Mouse (Mus musculus) forebrain, postnatal 0 days (tissue): ENCODE results near the gene Kdm2b. TPM values are rescaled to one million over a fixed set of nuclear protein-coding genes. Genes with fewer than 3 reads are reported as not detected.

Experiments
- ATAC-seq: fragments of 200-750 bp; cut with Nextera tagmentation; 2 replicates; pipeline ENCODE4 v1.8.0; 2017; ENCODE audit warnings: mild to moderate bottlenecking, moderate library complexity
- DNase-seq: peaks from one replicate; pipeline ENCODE4 v3.0.0-alpha.2; 2015
- H3K27ac ChIP-seq: fragments of 300-500 bp; sonication (generic); 2 replicates; pipeline ENCODE4 v1.5.1; 2014; ENCODE audit warnings: low read depth, mild to moderate bottlenecking, antibody characterized with exemption, low read length, moderate library complexity, mixed read lengths
- H3K27me3 ChIP-seq: fragments of 300-500 bp; sonication (generic); 2 replicates; pipeline ENCODE4 v1.6.1; 2014; ENCODE audit warnings: mild to moderate bottlenecking, low read length, mixed read lengths; ENCODE audit not compliant: insufficient read depth
- H3K36me3 ChIP-seq: fragments of 300-500 bp; sonication (generic); 2 replicates; pipeline ENCODE4 v1.6.1; 2014; ENCODE audit warnings: mild to moderate bottlenecking, moderate library complexity; ENCODE audit not compliant: insufficient read depth
- H3K4me1 ChIP-seq: fragments of 300-500 bp; sonication (generic); 2 replicates; pipeline ENCODE4 v1.6.1; 2014; ENCODE audit warnings: antibody characterized with exemption; ENCODE audit not compliant: insufficient read depth
- H3K4me2 ChIP-seq: fragments of 300-500 bp; sonication (generic); 2 replicates; pipeline ENCODE4 v1.6.1; 2014; ENCODE audit warnings: low read depth, mild to moderate bottlenecking, moderate library complexity
- H3K4me3 ChIP-seq: fragments of 300-500 bp; sonication (generic); 2 replicates; pipeline ENCODE4 v1.5.1; 2014; ENCODE audit warnings: low read depth, low read length, mixed read lengths
- H3K9ac ChIP-seq: fragments of 300-500 bp; sonication (generic); 2 replicates; pipeline ENCODE4 v1.6.1; 2014; ENCODE audit warnings: mild to moderate bottlenecking
- H3K9me3 ChIP-seq: fragments of 300-500 bp; sonication (generic); 2 replicates; pipeline ENCODE4 v1.6.1; 2016; ENCODE audit warnings: low read length
- CTCF ChIP-seq: sonication (generic); IDR thresholded peaks from 2 replicates; pipeline ENCODE4 v1.5.1; 2016; ENCODE audit warnings: antibody characterized with exemption, control low read depth, low read depth
- WGBS: fragments of 180-500 bp; shearing (Covaris S2); extraction: QIAGEN DNeasy Blood & Tissue Kit; methylation state at CpG from one replicate; pipeline ENCODE4 v1.1.7; 2014; 5-methylcytosine and 5-hydroxymethylcytosine counted together
- polyA plus RNA-seq: library from polyadenylated mRNA; unstranded; fragments of >200 nt; fragmentation: Nextera tagmentation; extraction: Ambion mirVana; gene quantifications from 2 replicates; pipeline ENCODE4 v1.2.1, GENCODE M21; 2015
- total RNA-seq: library from RNA; depleted of rRNA; stranded (reverse); fragments of >200 nt; gene quantifications from 2 replicates; pipeline ENCODE4 v1.2.3, GENCODE M21; 2014

The Kdm2b gene
- total and polyA plus RNA-seq, 2 experiments from 2014 or later = 91.7 to 127 TPM

DNA sequence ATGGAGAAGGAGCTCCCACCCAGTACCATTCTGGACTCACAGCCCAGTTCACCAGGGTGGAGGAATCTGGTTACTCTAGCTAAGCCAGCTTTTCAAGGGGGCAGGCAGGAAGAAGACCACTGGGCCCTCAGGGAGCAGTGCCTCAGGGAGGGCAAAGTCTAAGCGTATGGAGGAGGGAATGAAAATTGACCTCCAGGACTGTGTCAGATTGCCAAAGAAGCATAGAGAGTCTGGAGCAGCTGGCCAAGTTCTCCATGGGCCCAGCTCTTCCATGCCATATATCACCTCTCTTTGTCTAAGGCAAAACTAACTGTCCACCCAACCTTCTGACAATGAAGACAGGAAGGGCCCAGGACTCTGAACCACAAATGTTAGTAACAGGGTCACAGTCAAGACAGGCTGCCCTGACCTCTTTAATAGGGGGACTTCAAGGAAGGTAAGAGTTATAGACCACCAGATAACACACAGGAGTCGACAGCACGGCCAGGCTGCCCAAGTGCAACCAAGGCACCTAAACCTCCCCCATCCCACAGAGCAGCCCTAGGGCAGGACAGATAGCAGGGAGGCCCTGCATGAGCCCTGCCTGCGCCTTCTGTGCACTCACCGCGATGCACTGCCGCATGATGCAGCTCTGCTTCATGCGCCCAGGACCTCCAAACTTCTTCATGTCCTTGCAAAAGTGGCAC, 101.6 kb downstream of the Kdm2b start:
- ATAC-seq (no peak), DNase-seq (no peak)
- Histone ChIP-seq H3K4me1 (peaks cover 5% of the 10 kb centered on the region; the same call in 1 of the 2 replicates), H3K4me2 (no peak overlapping the region), H3K9ac (no peak overlapping the region), H3K9me3 (no peaks in the 10 kb centered on the region), H3K4me3 (no peak overlapping the region), H3K36me3 (peaks cover 2% of the 10 kb centered on the region; the same call in 1 of the 2 replicates), H3K27me3 (no peaks in the 10 kb centered on the region), H3K27ac (no peak overlapping the region)
- 90% methylated on average over 8 of the region's 8 CpGs for WGBS
- TF ChIP-seq CTCF = no peak

DNA sequence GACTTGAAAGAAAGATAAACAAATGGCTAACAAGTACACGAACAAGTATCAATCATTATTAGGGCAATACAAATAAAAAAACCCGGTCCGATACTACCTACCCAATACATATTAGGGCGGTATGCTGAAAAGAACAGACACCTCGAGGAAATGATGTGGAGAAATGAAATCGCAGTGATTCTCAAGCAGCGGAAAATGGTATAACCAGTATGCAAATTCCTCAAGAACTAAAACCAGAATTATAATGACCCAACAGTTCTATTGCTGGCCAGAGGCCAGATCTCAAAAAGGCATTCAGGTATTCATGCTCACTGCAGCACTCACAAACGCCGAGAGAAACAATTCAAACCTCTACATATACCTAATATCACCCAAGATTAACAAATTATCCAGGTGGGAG, 102.6 kb downstream of the Kdm2b start:
- ATAC-seq = no peak
- DNase-seq = no peak
- Histone ChIP-seq H3K36me3 (peaks cover 9% of the 10 kb centered on the region; the same call in 1 of the 2 replicates), H3K9ac (no peak overlapping the region), H3K4me1 (peaks cover 5% of the 10 kb centered on the region; the same call in 1 of the 2 replicates), H3K27ac (no peak overlapping the region), H3K27me3 (no peaks in the 10 kb centered on the region), H3K4me2 (no peak overlapping the region), H3K4me3 (no peak overlapping the region), H3K9me3 (no peaks in the 10 kb centered on the region)
- no peak for TF ChIP-seq CTCF
- WGBS = 69% methylated on average over 9 of the region's 9 CpGs

DNA sequence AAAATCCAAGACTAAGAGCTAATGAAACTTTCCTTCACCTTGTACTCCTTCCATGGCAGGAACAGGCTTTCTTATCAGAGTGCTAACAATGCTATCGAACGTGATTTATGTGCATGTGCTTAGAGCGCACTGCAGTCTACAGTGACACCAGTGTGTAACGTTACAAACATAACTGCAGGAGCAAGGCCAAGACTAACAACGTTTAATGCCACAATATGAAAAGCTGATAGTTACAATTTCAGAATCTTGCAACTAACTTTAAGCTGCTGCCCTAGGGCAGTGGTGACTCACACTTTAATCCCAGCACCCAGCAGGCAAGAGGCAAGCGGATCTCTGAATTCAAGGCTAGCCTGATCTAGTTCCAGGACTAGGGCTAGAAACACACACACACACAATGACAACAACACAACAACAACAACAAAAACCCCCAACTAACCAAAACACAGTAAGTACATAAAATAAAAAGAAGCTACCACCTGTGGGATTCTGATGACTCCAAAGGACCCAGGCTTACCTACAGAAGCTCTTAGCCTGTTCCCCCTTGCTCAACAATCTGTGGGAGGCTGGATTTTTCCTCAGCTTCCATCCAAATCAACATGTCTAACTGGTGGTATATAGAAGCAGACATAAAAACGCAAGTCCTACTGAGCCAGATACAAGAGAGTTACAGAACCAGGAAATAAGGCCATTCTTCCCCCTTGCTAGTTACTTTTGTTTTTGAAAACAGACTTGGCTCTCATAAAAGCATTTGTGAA, 104.9 kb downstream of the Kdm2b start:
- peaks cover 32% of the 10 kb centered on the region for H3K36me3 ChIP-seq
- no peak for TF ChIP-seq CTCF
- ATAC-seq (no peak), DNase-seq (no peak)
- H3K4me3 ChIP-seq = no peak overlapping the region
- H3K9me3 ChIP-seq = no peaks in the 10 kb centered on the region
- no peak overlapping the region for H3K9ac ChIP-seq
- peaks cover 5% of the 10 kb centered on the region; the same call in 1 of the 2 replicates for H3K4me1 ChIP-seq
- H3K4me2 ChIP-seq = no peak overlapping the region
- 82% methylated on average over 7 of the region's 7 CpGs for WGBS
- H3K27me3 ChIP-seq = no peaks in the 10 kb centered on the region
- H3K27ac ChIP-seq = no peak overlapping the region

DNA sequence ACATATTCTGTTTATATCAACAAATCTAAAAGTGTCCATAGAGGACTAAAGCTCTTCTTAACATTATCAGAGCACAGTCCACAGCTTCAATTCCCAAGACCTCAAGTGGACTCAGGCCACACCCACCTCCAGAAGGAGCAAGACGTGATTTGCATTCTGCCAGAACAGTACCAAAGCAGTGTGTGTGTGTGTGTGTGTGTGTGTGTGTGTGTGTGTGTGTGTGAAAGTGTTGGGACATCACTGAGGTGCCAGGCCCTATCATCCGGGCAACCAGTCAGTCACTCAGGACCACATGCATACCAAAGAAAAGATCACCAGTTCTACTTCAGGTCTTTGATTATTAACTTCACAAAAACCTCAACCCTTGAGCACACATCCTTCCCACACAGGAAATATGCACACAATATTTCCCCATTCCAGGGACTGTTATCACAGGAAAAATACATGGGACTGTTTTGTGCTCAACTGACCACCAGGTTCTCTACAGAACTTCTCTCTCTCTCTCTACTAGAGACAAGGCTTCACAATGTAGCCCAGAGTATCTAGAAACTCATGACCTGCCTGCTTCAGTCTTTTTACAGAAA, 105.9 kb downstream of the Kdm2b start:
- H3K36me3 ChIP-seq = peaks cover 42% of the 10 kb centered on the region
- WGBS = 27% methylated on average over 2 of the region's 2 CpGs
- ATAC-seq (no peak), DNase-seq (no peak)
- no peak overlapping the region for H3K4me3 ChIP-seq
- no peaks in the 10 kb centered on the region for H3K9me3 ChIP-seq
- H3K4me1 ChIP-seq = peaks cover 5% of the 10 kb centered on the region; the same call in 1 of the 2 replicates
- no peak overlapping the region for H3K4me2 ChIP-seq
- H3K27ac ChIP-seq = no peak overlapping the region
- TF ChIP-seq CTCF = no peak
- no peaks in the 10 kb centered on the region for H3K27me3 ChIP-seq
- no peak overlapping the region for H3K9ac ChIP-seq

DNA sequence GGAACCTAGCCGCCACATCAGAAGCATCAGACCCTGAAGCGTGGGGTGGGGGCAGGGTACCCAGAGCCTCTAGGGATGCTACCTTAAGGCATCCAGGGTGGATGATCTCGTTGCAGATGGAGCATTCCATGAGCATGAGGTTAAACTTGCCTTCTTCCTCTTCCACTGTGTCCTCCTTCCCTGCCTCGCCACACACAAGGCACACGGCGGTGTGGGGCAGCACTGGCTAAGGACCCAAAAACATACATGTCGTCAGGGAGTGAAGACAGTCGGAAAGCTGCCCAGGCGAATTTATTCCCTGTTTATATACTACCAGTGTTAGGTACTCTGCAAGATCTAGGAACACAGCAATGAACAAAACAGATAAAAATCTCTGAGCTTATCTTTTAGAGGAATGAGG, 106.4 kb downstream of the Kdm2b start:
- no peaks in the 10 kb centered on the region for H3K9me3 ChIP-seq
- TF ChIP-seq CTCF = no peak
- no peaks in the 10 kb centered on the region for H3K27me3 ChIP-seq
- H3K4me2 ChIP-seq = no peak overlapping the region
- DNase-seq (no peak), ATAC-seq (no peak)
- H3K36me3 ChIP-seq = peaks cover 42% of the 10 kb centered on the region
- no peak overlapping the region for H3K27ac ChIP-seq
- H3K9ac ChIP-seq = no peak overlapping the region
- H3K4me3 ChIP-seq = no peak overlapping the region
- peaks cover 5% of the 10 kb centered on the region; the same call in 1 of the 2 replicates for H3K4me1 ChIP-seq
- 87% methylated on average over 9 of the region's 9 CpGs for whole genome bisulfite sequencing

DNA sequence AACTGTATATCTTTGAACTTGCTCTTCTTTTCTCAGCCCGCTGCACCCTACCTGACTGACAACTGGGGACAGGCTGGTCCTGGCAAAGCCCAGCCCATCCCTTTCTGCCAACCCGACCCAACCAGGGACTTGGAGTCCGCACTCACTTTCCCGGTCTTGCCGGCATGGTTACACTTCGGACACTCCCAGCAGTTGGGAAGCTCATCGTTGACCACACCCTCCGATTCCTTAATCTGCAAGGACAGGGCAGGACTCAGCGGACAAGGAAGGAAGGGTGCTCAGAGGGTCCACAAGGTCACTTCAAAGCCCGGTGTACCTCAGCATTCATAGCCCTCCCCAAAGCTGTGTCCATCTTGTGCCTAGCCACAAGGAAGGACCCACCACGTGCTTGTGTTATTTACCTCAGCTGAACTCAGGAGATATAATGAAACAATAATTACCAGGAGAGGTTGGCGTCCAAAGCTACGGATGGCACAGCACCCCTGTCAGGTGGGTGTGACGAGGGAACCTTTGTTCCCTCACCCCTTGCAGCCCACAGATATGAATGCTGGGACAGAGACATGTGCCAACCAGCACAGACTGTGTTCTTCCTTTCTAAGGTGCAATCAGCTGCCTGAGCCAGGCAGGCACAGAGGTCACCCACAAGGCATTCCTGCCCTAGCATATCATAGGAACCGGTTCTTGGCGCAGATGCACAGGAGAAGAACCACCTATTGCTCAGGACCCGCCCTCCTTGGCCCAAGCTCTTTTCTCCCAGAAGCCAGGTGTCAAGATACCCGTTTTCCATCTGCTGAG, 107.2 kb downstream of the Kdm2b start:
- WGBS = 92% methylated on average over 18 of the region's 18 CpGs

More for the DNA sequence above, 107.2 kb downstream of the Kdm2b start:
- Histone ChIP-seq H3K27me3 (no peaks in the 10 kb centered on the region), H3K9me3 (no peaks in the 10 kb centered on the region), H3K27ac (no peak overlapping the region), H3K9ac (no peak overlapping the region), H3K4me2 (no peak overlapping the region), H3K4me1 (peaks cover 4% of the 10 kb centered on the region; the same call in 1 of the 2 replicates), H3K4me3 (no peak overlapping the region), H3K36me3 (peaks cover 49% of the 10 kb centered on the region)
- ATAC-seq (no peak), DNase-seq (no peak)
- no peak for TF ChIP-seq CTCF
